Mouse (Mus musculus) forebrain, embryonic 16.5 days (tissue): ENCODE results near the gene Pih1d2. TPM values are rescaled to one million over a fixed set of nuclear protein-coding genes. Genes with fewer than 3 reads are reported as not detected.

Source experiments
- polyA plus RNA-seq: library from polyadenylated mRNA; unstranded; fragments of >200 nt; fragmentation: Nextera tagmentation; extraction: Ambion mirVana; gene quantifications from 2 replicates; pipeline ENCODE4 v1.2.1, GENCODE M21; 2015

Pih1d2 gene
- polyA plus RNA-seq, 1 experiment from 2014 or later, result 4.1 TPM

Other genes with a start within 250 kb of the Pih1d2 start
- 0.22 and 0.44 TPM in 2 replicates for gene Plet1, start 122.8 kb upstream of the Pih1d2 start, polyA plus RNA-seq
- 86.8 and 94.1 TPM in 2 replicates for gene Pts, start 88.6 kb upstream of the Pih1d2 start, polyA plus RNA-seq
- gene Il18, start 62.5 kb upstream of the Pih1d2 start, polyA plus RNA-seq, result 15.8 and 16.5 TPM in 2 replicates
- 0.52 and 0.61 TPM in 2 replicates for gene Bco2, start 62.1 kb upstream of the Pih1d2 start, polyA plus RNA-seq
- not detected in 2 replicates for gene Tex12, start 56.0 kb upstream of the Pih1d2 start, polyA plus RNA-seq
- 205 and 215 TPM in 2 replicates for gene Sdhd, start 13.5 kb upstream of the Pih1d2 start, polyA plus RNA-seq
- gene Timm8b, start 13.4 kb upstream of the Pih1d2 start, polyA plus RNA-seq, result 308 and 327 TPM in 2 replicates
- gene Nkapd1, start 143 bp downstream of the Pih1d2 start, polyA plus RNA-seq, result 19.7 and 20.6 TPM in 2 replicates
- gene Dlat, start 42.5 kb downstream of the Pih1d2 start, polyA plus RNA-seq, result 43.4 and 44.3 TPM in 2 replicates
- gene Dixdc1, start 122.2 kb downstream of the Pih1d2 start, polyA plus RNA-seq, result 28.5 and 29.7 TPM in 2 replicates
- gene 2310030G06Rik, start 129.2 kb downstream of the Pih1d2 start, polyA plus RNA-seq, result 1.5 and 1.7 TPM in 2 replicates
- 10.1 and 17.3 TPM in 2 replicates for gene Cryab, start 134.0 kb downstream of the Pih1d2 start, polyA plus RNA-seq
- 0.81 and 0.96 TPM in 2 replicates for gene Hspb2, start 135.0 kb downstream of the Pih1d2 start, polyA plus RNA-seq
- 12.0 and 13.3 TPM in 2 replicates for gene Fdxacb1, start 150.9 kb downstream of the Pih1d2 start, polyA plus RNA-seq
- gene Alg9, start 157.7 kb downstream of the Pih1d2 start, polyA plus RNA-seq, result 51.0 and 54.1 TPM in 2 replicates
- gene 1110032A03Rik, start 158.2 kb downstream of the Pih1d2 start, polyA plus RNA-seq, result 52.5 and 56.1 TPM in 2 replicates
- 86.4 and 104 TPM in 2 replicates for gene Ppp2r1b, start 228.0 kb downstream of the Pih1d2 start, polyA plus RNA-seq